Mouse (Mus musculus) heart, adult 2 months (tissue): ENCODE results near the gene Ltbp4.

Experiments
- CTCF ChIP-seq: fragments of 200-600 bp; IDR thresholded peaks from 2 replicates; pipeline ENCODE4 v1.8.1; 2022; ENCODE audit warnings: antibody characterized with exemption, mild to moderate bottlenecking, moderate library complexity
- EP300 ChIP-seq: fragments of 200-500 bp; IDR thresholded peaks from 2 replicates; pipeline ENCODE4 v1.6.1; 2011; ENCODE audit warnings: low read depth, low read length, control low read depth; ENCODE audit not compliant: insufficient read depth
- POLR2A ChIP-seq: fragments of 200-500 bp; IDR thresholded peaks from 2 replicates; pipeline ENCODE4 v1.6.1; 2011; ENCODE audit warnings: mild to moderate bottlenecking, low read depth, low read length, control low read depth; ENCODE audit not compliant: insufficient read depth

DNA sequence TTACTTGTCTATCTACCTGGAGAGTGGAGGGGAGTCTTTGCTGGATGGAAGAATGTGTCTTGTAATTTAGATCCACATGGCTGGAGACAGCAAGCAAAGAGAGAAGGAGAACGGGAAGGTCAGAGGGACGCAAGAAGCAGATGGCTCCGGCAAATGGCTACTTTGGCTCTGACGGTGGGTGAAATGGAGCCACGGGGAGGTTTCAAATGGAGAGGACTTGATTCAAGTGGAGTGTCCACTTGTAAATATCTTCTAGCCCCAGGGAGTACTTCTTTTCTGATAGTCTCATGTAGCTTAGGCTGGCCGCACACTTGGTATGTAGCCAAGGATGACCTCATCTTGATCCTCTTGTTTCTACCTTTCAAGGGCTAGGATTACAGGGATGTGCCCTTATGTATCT lies 38.7 kb downstream of the Ltbp4 start:
- TF ChIP-seq CTCF (no peak), POLR2A (no peak), EP300 (no peak)
